Mouse (Mus musculus) layer of hippocampus, postnatal 25 days (tissue): Measurements from ENCODE around the gene Pelp1. TPM values are rescaled to one million over a fixed set of nuclear protein-coding genes. Genes with fewer than 3 reads are reported as not detected.

Experiments used
- DNase-seq, 2 experiments: peaks; one replicate each; pipeline ENCODE4 v3.0.0; 2022; ENCODE audit warnings: mixed read lengths in 2 of 2, low spot score in 1 of 2; ENCODE audit errors: extremely low spot score in 1 of 2
- microRNA-seq, 2 experiments: library from miRNA; unstranded; fragments of <30 nt; microRNA quantifications; one replicate each; pipeline ENCODE4 v1.2.0; 2021
- total RNA-seq, 2 experiments: library from RNA; stranded (reverse); gene quantifications; 2 replicates each; pipeline ENCODE4 v1.2.3; 2021

Pelp1 gene
- total RNA-seq, 2 experiments from 2014 or later = 32.8 to 34.3 TPM

DNA sequence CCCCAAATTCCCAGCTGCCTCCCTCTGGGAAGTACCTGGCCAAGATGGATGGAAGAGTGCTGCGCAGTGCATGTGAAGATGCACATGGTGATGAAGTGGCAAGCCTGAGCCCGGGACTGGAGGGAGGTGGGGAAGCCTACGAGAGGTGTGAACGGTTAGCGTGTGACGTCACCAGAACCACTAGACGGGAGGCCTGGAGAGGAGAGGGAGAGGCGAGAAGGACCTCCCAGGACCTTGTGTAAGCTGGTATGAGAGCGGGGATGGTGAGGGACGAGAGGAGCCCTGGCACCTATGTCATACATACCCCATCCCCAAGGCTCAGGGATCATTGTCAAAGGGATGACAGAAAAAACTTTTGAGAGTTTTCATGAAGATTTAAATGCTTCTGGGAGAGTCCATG lies 64.8 kb downstream of the Pelp1 start:
- no peak for DNase-seq

Small RNA genes within 50 kb of the gene (microRNA-seq; reads per million reads assigned to microRNA genes)
- gene Mir7115 = 3.1 to 3.6 reads per million in 2 experiments

Other genes starting within 250 kb of the Pelp1 start
- 10 to 100 TPM; 28.1 to 39.2 TPM for gene Slc16a11, start 197.3 kb downstream of the Pelp1 start, total RNA-seq
- 10 to 100 TPM in 1 of 2 experiments, 1 to 10 TPM in 1; 7.0 to 10.0 TPM for gene Slc16a13, start 189.0 kb downstream of the Pelp1 start, total RNA-seq
- 1 to 10 TPM; 1.2 to 2.1 TPM for gene Bcl6b, start 180.2 kb downstream of the Pelp1 start, total RNA-seq
- 10 to 100 TPM; 50.6 to 55.6 TPM for gene 0610010K14Rik, start 172.1 kb downstream of the Pelp1 start, total RNA-seq
- gene Gm21988, start 170.2 kb downstream of the Pelp1 start, total RNA-seq = 1 to 10 TPM; 3.2 to 4.5 TPM
- 100 to 1,000 TPM; 310 to 312 TPM for gene Rnasek, start 170.2 kb downstream of the Pelp1 start, total RNA-seq
- under 1 TPM in 1 of 2 experiments, not detected in 1; 0.20 TPM for gene Alox12, start 154.7 kb downstream of the Pelp1 start, total RNA-seq
- not detected for gene Alox12e, start 87.4 kb downstream of the Pelp1 start, total RNA-seq
- not detected for gene Alox15, start 58.0 kb downstream of the Pelp1 start, total RNA-seq
- 100 to 1,000 TPM in 1 of 2 experiments, 10 to 100 TPM in 1; 90.7 to 104 TPM for gene Arrb2, start 22.6 kb upstream of the Pelp1 start, total RNA-seq
- 10 to 100 TPM; 15.5 to 17.4 TPM for gene Med11, start 41.9 kb upstream of the Pelp1 start, total RNA-seq
- gene Zmynd15, start 49.4 kb upstream of the Pelp1 start, total RNA-seq = under 1 TPM; 0.37 to 0.42 TPM
- 1 to 10 TPM in 1 of 2 experiments, under 1 TPM in 1; 0.62 to 1.1 TPM for gene Cxcl16, start 50.0 kb upstream of the Pelp1 start, total RNA-seq
- gene Tm4sf5, start 95.2 kb upstream of the Pelp1 start, total RNA-seq = under 1 TPM; 0.47 to 0.61 TPM
- gene Vmo1, start 104.6 kb upstream of the Pelp1 start, total RNA-seq = not detected
- gene Gltpd2, start 109.2 kb upstream of the Pelp1 start, total RNA-seq = not detected
- 100 to 1,000 TPM; 178 to 211 TPM for gene Psmb6, start 115.3 kb upstream of the Pelp1 start, total RNA-seq
- not detected for gene Gm40193, start 122.9 kb upstream of the Pelp1 start, total RNA-seq
- gene Pld2, start 130.0 kb upstream of the Pelp1 start, total RNA-seq = 10 to 100 TPM; 16.2 to 18.9 TPM
- 100 to 1,000 TPM; 434 to 488 TPM for gene Mink1, start 152.8 kb upstream of the Pelp1 start, total RNA-seq
- gene 4930544D05Rik, start 205.8 kb upstream of the Pelp1 start, total RNA-seq = under 1 TPM in 1 of 2 experiments, not detected in 1; 0.66 TPM
- gene Chrne, start 209.2 kb upstream of the Pelp1 start, total RNA-seq = under 1 TPM in 1 of 2 experiments, not detected in 1; 0.44 TPM
- gene Gp1ba, start 229.1 kb upstream of the Pelp1 start, total RNA-seq = not detected
- gene Rnf167, start 237.2 kb upstream of the Pelp1 start, total RNA-seq = 10 to 100 TPM; 86.9 to 87.6 TPM
- gene Slc25a11, start 237.4 kb upstream of the Pelp1 start, total RNA-seq = 100 to 1,000 TPM; 127 to 129 TPM
- 100 to 1,000 TPM; 376 to 385 TPM for gene Pfn1, start 244.6 kb upstream of the Pelp1 start, total RNA-seq
- gene Eno3, start 247.2 kb upstream of the Pelp1 start, total RNA-seq = 1 to 10 TPM; 7.2 to 8.2 TPM